Mouse (Mus musculus) midbrain, embryonic 10.5 days (tissue): ENCODE measurements at regions not wholly inside any gene's neighbourhood (a gene's known extent, or its start where the extent isn't known, plus 50 kb on each side); places are given as distances from the start of the nearest gene placed in this dataset.
"Not testable (repeated sequence)": the region's sequence is repeated elsewhere in the genome, so short reads cannot be mapped to it uniquely, and the experiment has no call there.

Experiments
- DNase-seq: peaks from one replicate; pipeline ENCODE4 v3.0.0-alpha.2; 2017; ENCODE audit warnings: low spot score
- H3K27ac ChIP-seq: fragments of 300-500 bp; sonication (generic); replicated peaks from 2 replicates; pipeline ENCODE4 v1.5.1; 2016; ENCODE audit warnings: mild to moderate bottlenecking
- H3K27me3 ChIP-seq: fragments of 300-500 bp; sonication (generic); 2 replicates; pipeline ENCODE4 v1.6.1; 2016; ENCODE audit warnings: low read depth, mild to moderate bottlenecking; ENCODE audit not compliant: poor library complexity, severe bottlenecking
- H3K36me3 ChIP-seq: fragments of 300-500 bp; sonication (generic); 2 replicates; pipeline ENCODE4 v1.6.1; 2016; ENCODE audit warnings: mild to moderate bottlenecking, moderate library complexity
- H3K4me1 ChIP-seq: fragments of 300-500 bp; sonication (generic); 2 replicates; pipeline ENCODE4 v1.6.1; 2016
- H3K4me3 ChIP-seq: fragments of 300-500 bp; sonication (generic); 2 replicates; pipeline ENCODE4 v1.5.1; 2016; ENCODE audit warnings: mild to moderate bottlenecking, moderate library complexity
- H3K9me3 ChIP-seq: fragments of 300-500 bp; sonication (generic); replicated peaks from 2 replicates; pipeline ENCODE4 v1.6.1; 2016; ENCODE audit warnings: mild to moderate bottlenecking
- WGBS: fragments of 180-500 bp; shearing (Covaris S2); methylation state at CpG from one replicate; pipeline ENCODE4 v1.1.7; 2016; 5-methylcytosine and 5-hydroxymethylcytosine counted together

DNA sequence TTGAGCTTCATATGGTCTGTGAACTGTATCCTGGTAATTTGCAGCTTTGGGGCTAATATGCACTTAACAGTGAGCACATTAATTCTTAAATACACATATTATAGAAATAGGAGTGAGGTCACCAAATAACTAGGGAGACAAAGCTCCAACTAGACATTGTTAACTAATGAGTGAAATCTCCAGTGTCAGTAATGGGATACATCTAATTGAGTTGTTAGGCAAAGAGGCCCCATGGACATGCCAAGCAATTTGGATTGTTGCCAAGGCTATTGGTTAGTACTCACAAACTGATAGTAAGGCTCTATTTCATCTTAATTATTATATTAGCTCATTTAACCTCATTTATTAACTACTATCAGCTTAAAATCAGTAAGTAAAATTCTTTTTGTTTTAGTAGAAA is 698.5 kb downstream of the Triml1 start:
- Histone ChIP-seq H3K27me3 (no peaks in the 10 kb centered on the region), H3K27ac (no peak overlapping the region), H3K4me1 (no peaks in the 10 kb centered on the region), H3K36me3 (no peaks in the 10 kb centered on the region), H3K9me3 (no peaks in the 10 kb centered on the region), H3K4me3 (no peak overlapping the region)
- DNase-seq: no peak

DNA sequence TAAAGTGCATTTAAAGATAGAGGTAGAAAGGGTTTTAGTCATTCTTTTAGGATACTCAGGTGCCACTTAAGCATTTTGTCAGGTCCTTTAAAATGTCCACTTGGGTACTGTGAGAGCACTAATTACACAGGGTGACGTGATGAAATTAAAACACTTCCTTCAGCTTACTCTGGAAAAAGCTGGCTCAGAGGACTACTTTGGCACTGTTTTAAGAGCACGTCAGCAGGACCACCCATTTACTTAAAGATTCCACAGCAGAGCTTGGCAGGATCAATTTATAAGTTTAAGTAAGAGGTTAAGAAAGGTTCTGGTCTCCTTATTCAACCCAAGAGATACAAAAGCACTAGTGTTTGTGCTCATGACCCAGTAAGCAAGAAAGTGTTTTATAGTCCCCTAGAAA is 738.7 kb downstream of the Triml1 start:
- Histone ChIP-seq H3K27me3 (no peaks in the 10 kb centered on the region), H3K4me1 (no peaks in the 10 kb centered on the region), H3K36me3 (no peaks in the 10 kb centered on the region), H3K9me3 (no peaks in the 10 kb centered on the region), H3K4me3 (no peak overlapping the region), H3K27ac (no peak overlapping the region)
- 72% methylated on average over 2 of the region's 2 CpGs for WGBS
- no peak for DNase-seq

DNA sequence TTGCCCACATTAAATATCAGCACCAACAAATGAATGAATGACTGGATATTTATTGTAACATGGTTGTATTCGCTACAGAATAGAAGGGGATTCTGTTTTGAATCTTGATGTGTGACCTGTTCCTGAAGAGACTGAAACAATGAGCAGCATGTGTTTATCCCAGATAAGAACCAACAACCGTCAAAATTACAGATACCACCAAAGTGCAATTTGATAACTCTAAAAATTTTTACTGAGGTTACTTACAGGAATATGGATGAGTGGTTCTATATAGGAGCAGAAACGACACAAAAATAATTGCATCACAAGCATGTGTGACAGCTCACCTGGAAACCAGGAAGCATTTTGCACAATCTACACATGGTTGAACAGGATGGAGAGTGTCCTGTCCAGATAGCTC is 744.4 kb downstream of the Triml1 start:
- Histone ChIP-seq H3K27ac (no peak overlapping the region), H3K4me3 (no peak overlapping the region), H3K27me3 (no peaks in the 10 kb centered on the region), H3K4me1 (no peaks in the 10 kb centered on the region), H3K9me3 (no peaks in the 10 kb centered on the region), H3K36me3 (no peaks in the 10 kb centered on the region)
- DNase-seq: no peak
- 85% methylated on average over 3 of the region's 3 CpGs for WGBS

DNA sequence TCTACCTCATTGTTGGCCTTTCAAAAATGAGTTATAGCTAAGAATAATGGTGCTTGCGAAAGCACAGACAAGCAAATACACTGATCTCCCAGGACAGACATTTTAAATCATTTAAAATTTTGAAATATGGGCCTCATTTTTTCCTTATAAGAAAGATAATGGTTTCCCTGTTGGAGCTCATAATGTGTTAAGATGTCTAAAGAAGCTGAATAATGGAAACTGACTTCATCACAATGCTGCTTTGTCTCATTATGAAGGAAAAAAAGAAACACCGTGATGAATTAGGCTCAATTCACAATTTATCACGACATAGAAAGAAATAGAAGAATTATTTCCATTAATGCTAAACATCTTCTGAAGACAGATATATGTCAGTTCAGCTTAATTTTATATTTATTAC is 752.5 kb downstream of the Triml1 start:
- Histone ChIP-seq H3K36me3 (no peaks in the 10 kb centered on the region), H3K4me1 (no peaks in the 10 kb centered on the region), H3K9me3 (no peaks in the 10 kb centered on the region), H3K27ac (no peak overlapping the region), H3K27me3 (no peaks in the 10 kb centered on the region), H3K4me3 (no peak overlapping the region)
- no peak for DNase-seq
- WGBS: 82% methylated on average over 3 of the region's 3 CpGs

DNA sequence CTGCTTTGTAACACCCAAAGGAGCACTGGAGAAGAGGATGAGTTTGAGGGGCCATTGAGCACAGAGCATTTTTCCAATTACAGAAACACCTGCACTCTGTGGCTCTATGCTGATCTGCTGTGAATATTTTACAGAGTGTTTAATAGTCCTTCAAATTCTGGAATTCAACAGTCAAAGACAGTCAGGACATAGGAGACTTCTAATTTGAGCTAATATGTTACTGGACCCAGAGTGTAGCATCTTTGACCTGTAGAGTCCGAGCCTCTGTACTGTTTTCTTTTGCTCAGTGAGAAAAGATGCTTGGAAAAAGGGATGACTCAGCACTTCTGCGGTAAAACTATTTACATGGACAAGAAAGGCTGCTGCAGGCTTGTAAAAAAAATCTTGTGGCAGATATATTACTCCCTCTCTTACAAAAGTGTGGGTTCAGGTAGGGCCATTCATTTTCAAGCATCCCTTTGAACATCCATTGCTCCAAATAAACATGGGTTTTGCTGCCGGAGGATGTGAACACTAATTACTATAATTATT is 793.1 kb downstream of the Triml1 start:
- Histone ChIP-seq H3K27me3 (no peaks in the 10 kb centered on the region), H3K9me3 (no peaks in the 10 kb centered on the region), H3K4me3 (no peak overlapping the region), H3K4me1 (no peaks in the 10 kb centered on the region), H3K36me3 (no peaks in the 10 kb centered on the region), H3K27ac (no peak overlapping the region)
- DNase-seq: no peak
- WGBS: 78% methylated on average over 3 of the region's 3 CpGs

DNA sequence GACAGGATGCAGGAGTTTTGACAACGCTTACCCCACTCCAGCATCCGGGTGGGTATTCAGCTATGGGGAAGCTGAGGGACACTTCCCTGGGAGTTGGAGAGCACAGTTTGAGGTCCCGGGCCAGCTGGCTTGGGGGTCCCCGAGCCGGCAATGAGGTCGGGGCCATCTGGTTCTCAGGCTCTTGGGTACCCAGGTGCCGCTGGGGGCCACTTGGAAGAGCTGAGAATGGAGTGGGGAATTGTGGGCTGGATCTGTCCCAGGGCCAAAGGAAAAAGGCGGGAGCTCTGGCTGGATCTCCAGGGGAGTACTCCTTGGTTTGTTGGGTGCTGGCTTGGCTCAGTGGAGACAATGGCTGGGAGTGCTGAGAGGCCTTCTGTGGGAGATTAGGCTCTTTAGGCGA is 806.6 kb downstream of the Triml1 start:
- no peak for DNase-seq
- Histone ChIP-seq H3K4me3 (no peak overlapping the region), H3K36me3 (no peaks in the 10 kb centered on the region), H3K4me1 (no peaks in the 10 kb centered on the region), H3K27ac (no peak overlapping the region), H3K9me3 (no peaks in the 10 kb centered on the region), H3K27me3 (no peaks in the 10 kb centered on the region)
- 90% methylated on average over 9 of the region's 9 CpGs for WGBS

DNA sequence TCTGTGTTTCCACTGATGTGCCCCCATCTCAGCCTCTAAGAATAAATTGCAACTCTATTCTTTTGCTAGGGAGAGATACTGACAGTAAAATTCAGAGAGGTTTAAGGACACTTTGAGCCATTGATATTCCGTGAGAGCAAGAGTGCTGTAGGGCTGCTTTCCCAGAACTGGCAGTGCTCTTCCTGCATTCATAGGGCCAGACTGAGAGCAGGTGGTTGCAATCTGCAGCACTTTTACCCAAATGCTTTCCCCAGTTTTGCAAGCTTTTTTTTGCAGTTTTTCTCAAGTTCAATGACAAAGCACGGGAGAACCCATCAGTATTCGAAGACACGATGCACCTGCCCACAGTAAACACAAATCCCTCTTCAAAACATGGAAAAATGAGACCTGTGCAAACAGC is 816.6 kb downstream of the Triml1 start:
- H3K4me3 ChIP-seq: no peak overlapping the region
- WGBS: 84% methylated on average over 4 of the region's 4 CpGs

DNA sequence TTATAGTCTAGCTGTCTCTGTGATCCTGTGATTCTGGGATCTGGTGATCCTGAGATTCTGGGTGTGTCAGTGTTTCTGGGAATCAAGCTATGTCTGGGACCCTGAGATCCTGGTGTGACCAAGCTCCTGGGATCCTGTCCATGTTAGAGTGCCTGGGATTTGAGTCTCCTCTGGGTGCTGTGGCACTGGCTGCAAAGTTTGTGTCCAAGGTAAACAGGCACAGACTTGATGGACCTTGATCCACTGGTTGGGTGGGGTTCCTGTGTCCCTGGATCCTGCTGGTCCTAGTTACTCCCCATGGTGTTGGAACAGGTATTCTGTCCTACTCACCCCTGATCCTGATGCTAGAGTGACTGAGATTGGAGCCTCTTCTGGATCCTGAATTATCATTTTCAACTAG is 818.4 kb downstream of the Triml1 start:
- Histone ChIP-seq H3K9me3 (no peaks in the 10 kb centered on the region), H3K27ac (no peak overlapping the region), H3K27me3 (no peaks in the 10 kb centered on the region), H3K4me3 (no peak overlapping the region), H3K36me3 (no peaks in the 10 kb centered on the region), H3K4me1 (no peaks in the 10 kb centered on the region)
- no peak for DNase-seq

More for the DNA sequence above, 816.6 kb downstream of the Triml1 start:
- no peak overlapping the region for H3K27ac ChIP-seq
- DNase-seq: no peak
- H3K36me3 ChIP-seq: no peaks in the 10 kb centered on the region
- H3K27me3 ChIP-seq: no peaks in the 10 kb centered on the region
- no peaks in the 10 kb centered on the region for H3K9me3 ChIP-seq
- no peaks in the 10 kb centered on the region for H3K4me1 ChIP-seq

DNA sequence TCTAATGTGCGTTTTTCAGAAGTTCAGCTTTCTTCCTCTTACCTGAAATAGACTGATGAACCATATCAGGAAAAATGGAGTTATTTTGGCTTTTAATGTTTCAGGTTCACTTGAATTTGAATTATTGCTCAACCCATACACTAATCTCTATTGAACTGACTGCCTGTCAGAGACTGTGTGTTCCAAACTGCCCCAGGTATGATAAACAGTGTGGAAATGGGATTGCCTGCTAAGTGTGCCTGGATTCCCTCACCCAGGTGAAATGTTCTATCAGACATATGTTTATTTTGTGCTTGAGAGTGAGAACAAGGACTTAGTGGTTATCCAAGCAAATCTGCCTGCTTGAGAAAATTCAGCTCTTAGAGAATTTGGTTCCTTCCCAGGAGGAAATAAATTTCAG is 830.2 kb downstream of the Triml1 start:
- WGBS: 80% methylated on average over 1 of the region's 1 CpGs
- H3K27me3 ChIP-seq: no peaks in the 10 kb centered on the region
- no peaks in the 10 kb centered on the region for H3K4me1 ChIP-seq
- no peak overlapping the region for H3K27ac ChIP-seq
- H3K4me3 ChIP-seq: no peak overlapping the region
- H3K36me3 ChIP-seq: no peaks in the 10 kb centered on the region
- DNase-seq: no peak
- no peaks in the 10 kb centered on the region for H3K9me3 ChIP-seq

DNA sequence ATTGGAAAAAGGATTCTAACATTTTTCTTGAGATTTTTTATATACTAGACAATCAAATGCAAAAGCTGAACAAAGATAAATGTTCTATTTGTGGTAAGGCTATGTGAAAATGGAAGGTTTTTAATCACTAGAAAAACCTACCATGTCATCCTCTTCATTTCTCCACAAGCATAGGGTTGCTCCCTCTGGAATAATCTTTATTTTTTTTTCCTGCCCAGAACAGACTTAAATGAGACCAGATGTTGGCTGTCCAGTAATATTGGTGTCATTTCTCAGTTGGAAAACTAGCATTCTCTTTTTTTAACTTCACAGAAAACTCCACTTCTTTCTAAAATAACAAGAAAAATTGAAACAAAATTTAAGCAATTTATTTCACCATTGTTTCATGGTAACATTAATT is 849.9 kb downstream of the Triml1 start:
- Histone ChIP-seq H3K9me3 (no peaks in the 10 kb centered on the region), H3K27ac (no peak overlapping the region), H3K4me3 (no peak overlapping the region), H3K36me3 (no peaks in the 10 kb centered on the region), H3K27me3 (no peaks in the 10 kb centered on the region), H3K4me1 (no peaks in the 10 kb centered on the region)
- no peak for DNase-seq

DNA sequence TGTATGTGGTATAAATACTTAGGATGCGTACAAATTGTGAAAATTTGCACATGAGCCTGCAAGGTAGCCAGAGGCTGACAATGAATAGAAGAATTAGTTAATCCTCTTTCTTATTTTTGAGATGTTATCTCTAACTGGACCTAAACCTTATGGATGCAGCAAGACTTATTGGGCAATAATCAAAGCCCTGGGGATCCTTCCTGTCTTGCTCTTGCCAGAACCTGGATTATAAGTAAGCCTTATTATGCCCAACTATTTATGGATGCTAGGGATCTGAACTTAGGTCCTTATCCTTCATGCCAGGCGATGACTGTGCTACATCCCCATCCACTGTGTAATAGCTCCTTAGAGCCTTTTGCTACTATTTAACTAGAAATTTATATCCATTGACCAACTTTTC is 859.3 kb downstream of the Triml1 start:
- Histone ChIP-seq H3K4me3 (no peak overlapping the region), H3K4me1 (no peaks in the 10 kb centered on the region), H3K36me3 (no peaks in the 10 kb centered on the region), H3K9me3 (no peaks in the 10 kb centered on the region), H3K27me3 (no peaks in the 10 kb centered on the region), H3K27ac (no peak overlapping the region)
- no peak for DNase-seq
- 88% methylated on average over 2 of the region's 2 CpGs for WGBS

DNA sequence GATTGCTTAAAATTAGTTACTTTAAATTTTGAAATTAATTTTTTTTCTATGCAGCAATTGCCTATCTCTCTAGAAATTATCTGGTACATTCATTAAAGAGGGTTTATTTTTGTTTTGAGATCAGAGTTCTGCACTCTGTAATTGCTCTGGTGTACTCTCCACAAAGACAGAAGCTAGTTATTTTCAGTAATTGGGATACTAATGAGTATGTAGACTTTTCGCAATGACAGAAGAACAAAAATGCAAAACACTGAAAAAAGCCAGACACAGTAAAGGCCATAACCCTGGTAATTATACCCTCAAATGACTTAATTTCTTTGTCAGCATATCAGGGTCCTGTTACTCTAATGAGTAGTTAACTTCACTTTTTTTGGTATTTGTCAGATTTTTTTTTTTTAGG is 836.5 kb upstream of the Frg1 start:
- Histone ChIP-seq H3K27ac (no peak overlapping the region), H3K27me3 (no peaks in the 10 kb centered on the region), H3K9me3 (no peaks in the 10 kb centered on the region), H3K36me3 (no peaks in the 10 kb centered on the region), H3K4me1 (no peaks in the 10 kb centered on the region), H3K4me3 (no peak overlapping the region)
- no peak for DNase-seq
- 100% methylated on average over 1 of the region's 1 CpGs for WGBS

DNA sequence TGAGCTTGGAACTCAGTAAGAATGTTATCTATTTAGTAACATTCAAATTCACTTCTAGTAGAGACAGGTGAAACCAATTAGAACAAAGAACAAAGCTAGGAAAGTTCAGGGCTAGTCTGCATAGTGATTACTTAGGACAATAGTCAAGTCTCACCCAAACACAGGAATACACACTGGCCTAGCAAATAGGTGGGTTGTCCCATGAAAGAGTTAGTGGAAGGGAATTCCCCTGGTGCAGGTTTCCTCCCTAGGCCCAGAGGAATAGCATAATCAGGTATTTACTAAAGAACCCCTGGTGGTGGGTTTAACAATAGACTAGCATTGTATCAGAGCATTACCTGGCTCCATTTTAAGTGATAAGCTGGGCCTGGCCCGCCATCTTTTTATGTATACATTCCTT is 825.4 kb upstream of the Frg1 start:
- H3K4me1 ChIP-seq, H3K27ac ChIP-seq, DNase-seq, H3K27me3 ChIP-seq, H3K36me3 ChIP-seq, H3K4me3 ChIP-seq, H3K9me3 ChIP-seq: not testable (repeated sequence)
- 81% methylated on average over 1 of the region's 1 CpGs for WGBS

DNA sequence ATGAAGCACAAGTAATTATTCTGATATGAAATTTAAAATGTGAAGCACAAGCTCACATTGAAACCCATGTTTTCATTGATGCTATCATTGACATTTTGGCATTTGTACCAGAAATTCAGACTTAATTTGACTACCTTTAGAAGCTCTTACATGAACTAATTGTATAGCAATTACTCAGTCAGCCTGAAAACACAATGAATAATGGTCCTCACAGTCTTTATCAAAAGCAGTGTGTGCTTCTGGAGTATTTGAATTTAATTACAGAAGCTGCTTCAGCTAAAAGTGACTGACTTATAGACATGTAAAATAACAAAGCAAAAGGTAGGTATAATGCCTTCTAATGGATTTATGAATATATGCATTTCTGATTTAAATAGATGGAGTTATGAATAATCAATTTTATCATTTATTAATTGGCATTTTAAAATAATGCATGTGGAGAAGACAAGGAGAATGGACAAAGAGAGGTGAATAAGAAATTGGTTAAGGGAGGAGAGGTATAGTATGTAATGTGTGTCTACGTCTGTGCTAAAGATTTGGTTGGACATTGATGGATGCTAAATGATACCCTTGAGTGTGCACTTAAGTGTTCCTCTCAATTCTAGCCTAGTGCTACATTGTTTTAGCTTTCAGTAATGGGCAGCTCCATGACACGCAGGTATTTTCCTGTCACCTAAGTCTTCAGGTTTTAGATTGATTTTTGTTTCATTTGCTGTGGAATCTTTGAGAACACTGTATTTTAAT is 803.2 kb upstream of the Frg1 start:
- no peak overlapping the region for H3K27ac ChIP-seq
- DNase-seq: no peak
- H3K36me3 ChIP-seq: no peaks in the 10 kb centered on the region
- H3K4me1 ChIP-seq: no peaks in the 10 kb centered on the region
- H3K9me3 ChIP-seq: no peaks in the 10 kb centered on the region
- WGBS: 83% methylated on average over 2 of the region's 2 CpGs
- no peak overlapping the region for H3K4me3 ChIP-seq
- H3K27me3 ChIP-seq: no peaks in the 10 kb centered on the region
